Mouse (Mus musculus) testis, adult 2 months (tissue): ENCODE data around the gene Tmem45a. TPM values are rescaled to one million over a fixed set of nuclear protein-coding genes. Genes with fewer than 3 reads are reported as not detected.
A peak's percentile ranks its signal among the peaks of the same experiment; 100 is the strongest.
"Not testable (repeated sequence)": the region's sequence is repeated elsewhere in the genome, so short reads cannot be mapped to it uniquely, and the experiment has no call there.

Source experiments
- H3K27ac ChIP-seq: fragments of 200-500 bp; 2 replicates; pipeline ENCODE4 v1.5.1; 2012; ENCODE audit warnings: low read depth, low read length; ENCODE audit not compliant: control insufficient read depth, insufficient read depth
- H3K27me3 ChIP-seq: fragments of 200-500 bp; 2 replicates; pipeline ENCODE4 v1.6.1; 2012; ENCODE audit warnings: mild to moderate bottlenecking, low read length, moderate library complexity; ENCODE audit not compliant: control insufficient read depth, insufficient read depth
- H3K36me3 ChIP-seq: fragments of 200-500 bp; 2 replicates; pipeline ENCODE4 v1.6.1; 2012; ENCODE audit warnings: mild to moderate bottlenecking, low read length; ENCODE audit not compliant: control insufficient read depth, insufficient read depth
- H3K4me1 ChIP-seq: fragments of 200-500 bp; 2 replicates; pipeline ENCODE4 v1.6.1; 2012; ENCODE audit warnings: low read length; ENCODE audit not compliant: control insufficient read depth, insufficient read depth
- H3K4me3 ChIP-seq: fragments of 200-500 bp; 2 replicates; pipeline ENCODE4 v1.5.1; 2012; ENCODE audit warnings: low read depth, mild to moderate bottlenecking, low read length, moderate library complexity, mixed read lengths; ENCODE audit not compliant: control insufficient read depth
- CTCF ChIP-seq: fragments of 200-500 bp; IDR thresholded peaks from 2 replicates; pipeline ENCODE4 v1.5.1; 2012; ENCODE audit warnings: low read depth, mild to moderate bottlenecking, inconsistent platforms, low read length, moderate library complexity; ENCODE audit not compliant: control insufficient read depth, insufficient read depth, insufficient replicate concordance
- POLR2A ChIP-seq: fragments of 200-500 bp; IDR thresholded peaks from 2 replicates; pipeline ENCODE4 v1.6.1; 2012; ENCODE audit warnings: low read depth, mild to moderate bottlenecking, inconsistent platforms, low read length, moderate library complexity; ENCODE audit not compliant: control insufficient read depth
- polyA plus RNA-seq: library from polyadenylated mRNA; depleted of rRNA; stranded (reverse); fragments of >200 nt; gene quantifications from 2 replicates; pipeline ENCODE4 v1.2.3, GENCODE M21; 2012; rRNA removed

The Tmem45a gene
- 0.69 and 1.4 TPM in 2 replicates for polyA plus RNA-seq

- H3K36me3 ChIP-seq = no peaks in the 10 kb centered on the region
- no peaks in the 10 kb centered on the region for H3K27me3 ChIP-seq
- no peak within 1 kb of the TSS for H3K27ac ChIP-seq
- TF ChIP-seq POLR2A (no peak), CTCF (no peak)
- peak within 1 kb of the TSS; percentile 56 for H3K4me3 ChIP-seq
- peaks cover 4% of the 10 kb centered on the region for H3K4me1 ChIP-seq
Measured at GRCm38 (mm10) chr16:56885824-56886615, at the start of gene Tmem45a. Gene Tmem45a (minus strand): TSS chr16:56886166.

GRCm38 (mm10) chr16:56928023-56928422 lies 42.1 kb upstream of the Tmem45a start, which contains the start of gene Lnp1:
Gene Lnp1 (minus strand): TSS chr16:56928061.
- Histone ChIP-seq H3K4me3 (no peak within 1 kb of the TSS), H3K27me3 (no peaks in the 10 kb centered on the region), H3K27ac (no peak within 1 kb of the TSS), H3K4me1 (no peaks in the 10 kb centered on the region; the same call in 1 of the 2 replicates), H3K36me3 (no peaks in the 10 kb centered on the region)
- TF ChIP-seq POLR2A (no peak), CTCF (no peak)

DNA sequence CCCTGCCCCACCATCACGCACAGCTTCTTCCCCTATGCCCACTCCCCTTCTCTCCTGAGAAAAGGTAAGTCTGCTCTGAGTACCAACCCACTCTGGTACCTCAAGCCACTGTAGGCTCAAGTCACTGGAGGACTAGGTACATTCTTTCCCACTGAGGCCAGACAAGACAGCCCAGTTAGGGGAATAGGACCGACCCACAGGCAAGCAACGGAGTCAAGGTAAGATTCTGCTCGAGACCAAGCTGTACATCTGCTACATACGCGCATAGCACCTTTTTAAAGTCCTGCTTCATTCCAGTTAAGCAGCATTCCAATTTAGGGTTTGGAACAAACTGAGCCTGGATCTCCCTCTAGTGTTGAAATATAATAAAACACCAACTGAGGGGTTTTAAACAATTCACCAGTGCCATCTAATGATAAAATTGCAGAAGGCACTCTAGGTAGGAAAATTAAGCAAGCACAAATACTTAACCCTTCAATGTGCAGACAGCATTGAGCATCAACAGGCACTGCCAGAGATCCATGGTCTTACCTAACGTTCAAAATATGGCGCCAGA lies 34.2 kb upstream of the Tmem45a start:
- no peaks in the 10 kb centered on the region for H3K27me3 ChIP-seq
- no peaks in the 10 kb centered on the region for H3K4me1 ChIP-seq
- H3K36me3 ChIP-seq = no peaks in the 10 kb centered on the region
- TF ChIP-seq POLR2A (no peak), CTCF (no peak)
- H3K4me3 ChIP-seq = no peak overlapping the region
- H3K27ac ChIP-seq = no peak overlapping the region

DNA sequence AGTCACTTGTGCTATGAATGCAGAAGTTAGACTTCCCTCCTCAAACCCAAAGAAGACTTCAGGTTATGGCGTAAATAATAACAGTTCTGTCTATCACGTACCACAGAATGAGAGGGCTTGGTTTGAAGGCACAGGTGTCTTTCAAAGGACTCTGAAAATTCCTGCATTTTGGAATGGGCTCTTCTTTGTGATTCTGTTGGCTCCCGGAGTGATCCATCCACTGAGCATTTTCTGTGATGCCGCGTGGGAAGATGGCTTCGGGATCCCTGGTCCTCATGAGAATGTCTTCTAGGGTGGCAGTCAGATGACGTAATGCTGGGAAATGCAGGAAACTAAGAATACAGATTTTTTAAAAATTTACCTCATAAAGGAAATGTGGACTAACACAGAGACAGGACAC lies 31.3 kb upstream of the Tmem45a start:
- H3K4me1 ChIP-seq = no peaks in the 10 kb centered on the region
- TF ChIP-seq POLR2A (no peak), CTCF (no peak)
- H3K36me3 ChIP-seq = no peaks in the 10 kb centered on the region
- no peak overlapping the region for H3K27ac ChIP-seq
- no peak overlapping the region for H3K4me3 ChIP-seq
- no peaks in the 10 kb centered on the region for H3K27me3 ChIP-seq

DNA sequence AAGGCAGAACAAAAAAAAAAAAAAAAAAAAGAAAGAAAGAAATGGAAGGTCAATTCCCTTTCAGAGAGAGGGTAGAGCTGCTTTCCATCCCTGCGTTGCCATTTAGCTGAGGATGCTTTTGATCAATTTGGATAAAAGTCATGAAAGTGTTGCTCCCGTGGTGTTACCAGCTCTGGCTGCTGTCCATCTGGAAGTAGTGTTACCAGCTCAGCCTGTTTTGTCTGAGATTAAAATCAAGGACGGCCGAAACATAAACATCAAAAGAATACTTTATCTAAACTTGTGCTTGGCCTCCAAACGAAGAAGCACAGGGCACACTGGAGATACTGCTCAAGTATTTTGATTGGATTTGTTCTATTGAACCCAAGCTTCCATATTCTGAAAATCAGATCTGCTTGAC lies 23.0 kb upstream of the Tmem45a start:
- no peak for TF ChIP-seq POLR2A
- TF ChIP-seq CTCF = no peak
- Histone ChIP-seq H3K4me1 (no peaks in the 10 kb centered on the region), H3K27ac (no peak overlapping the region), H3K27me3 (no peaks in the 10 kb centered on the region), H3K36me3 (no peaks in the 10 kb centered on the region), H3K4me3 (no peak overlapping the region)

GRCm38 (mm10) chr16:56902206-56902605 lies 16.2 kb upstream of the Tmem45a start:
- not testable (repeated sequence) for H3K27me3 ChIP-seq, H3K4me1 ChIP-seq, H3K36me3 ChIP-seq, H3K4me3 ChIP-seq, H3K27ac ChIP-seq

- no peak for TF ChIP-seq CTCF
- TF ChIP-seq POLR2A = no peak
- Histone ChIP-seq H3K36me3 (no peaks in the 10 kb centered on the region), H3K27ac (no peak overlapping the region), H3K27me3 (no peaks in the 10 kb centered on the region), H3K4me3 (no peak overlapping the region), H3K4me1 (no peaks in the 10 kb centered on the region)
Measured at GRCm38 (mm10) chr16:56891583-56891982, 5.6 kb upstream of the Tmem45a start.
